Mouse (Mus musculus) splenic B cell, adult 2 months (primary cell): Measurements from ENCODE around the gene Cd68.
"Not testable (repeated sequence)": the region's sequence is repeated elsewhere in the genome, so short reads cannot be mapped to it uniquely, and the experiment has no call there.

Experiments used
- DNase-seq: peaks from one replicate; pipeline ENCODE4 v3.0.0-alpha.2; 2011; ENCODE audit warnings: low read depth, low spot score
- H3K27me3 ChIP-seq: 2 replicates; pipeline ENCODE4 v1.6.1; 2012; ENCODE audit warnings: mild to moderate bottlenecking, low read length, moderate library complexity, mixed read lengths; ENCODE audit not compliant: control insufficient read depth, poor library complexity, insufficient read depth, severe bottlenecking
- H3K36me3 ChIP-seq: 2 replicates; pipeline ENCODE4 v1.6.1; 2012; ENCODE audit warnings: mild to moderate bottlenecking, low read length, moderate library complexity, mixed read lengths; ENCODE audit not compliant: control insufficient read depth, poor library complexity, insufficient read depth, severe bottlenecking

Cd68 gene

GRCm38 (mm10) chr11:69703381-69703780 is 37.4 kb upstream of the Cd68 start:
- not testable (repeated sequence) for H3K27me3 ChIP-seq, DNase-seq, H3K36me3 ChIP-seq

- H3K36me3 ChIP-seq, H3K27me3 ChIP-seq, DNase-seq: not testable (repeated sequence)
Measured at GRCm38 (mm10) chr11:69702886-69703285, 36.9 kb upstream of the Cd68 start.

GRCm38 (mm10) chr11:69699595-69699994 is 33.6 kb upstream of the Cd68 start:
- no peak for DNase-seq
- H3K27me3 ChIP-seq, result no peaks in the 10 kb centered on the region
- no peaks in the 10 kb centered on the region for H3K36me3 ChIP-seq

GRCm38 (mm10) chr11:69698574-69698973 is 32.6 kb upstream of the Cd68 start:
- Histone ChIP-seq H3K36me3 (no peaks in the 10 kb centered on the region), H3K27me3 (no peaks in the 10 kb centered on the region)
- DNase-seq, result no peak

GRCm38 (mm10) chr11:69697396-69697795 is 31.4 kb upstream of the Cd68 start:
- Histone ChIP-seq H3K36me3 (no peaks in the 10 kb centered on the region), H3K27me3 (no peaks in the 10 kb centered on the region)
- DNase-seq, result no peak

GRCm38 (mm10) chr11:69695361-69696181 is 29.6 kb upstream of the Cd68 start, which contains the start of the genes Tnfsf12 and Tnfsfm13:
TSS of gene Tnfsf12 (minus strand) at chr11:69695849.
TSS of gene Tnfsfm13 (minus strand) at chr11:69696098.
- no peaks in the 10 kb centered on the region for H3K36me3 ChIP-seq
- no peak for DNase-seq
- no peaks in the 10 kb centered on the region for H3K27me3 ChIP-seq

GRCm38 (mm10) chr11:69695046-69695360 is 29.1 kb upstream of the Cd68 start:
- Histone ChIP-seq H3K36me3 (no peaks in the 10 kb centered on the region), H3K27me3 (no peaks in the 10 kb centered on the region)
- no peak for DNase-seq

- H3K27me3 ChIP-seq, result no peaks in the 10 kb centered on the region
- no peaks in the 10 kb centered on the region for H3K36me3 ChIP-seq
- no peak for DNase-seq
Measured at GRCm38 (mm10) chr11:69693421-69693965, 27.5 kb upstream of the Cd68 start.

- Histone ChIP-seq H3K27me3 (no peaks in the 10 kb centered on the region), H3K36me3 (no peaks in the 10 kb centered on the region)
- no peak for DNase-seq
Measured at GRCm38 (mm10) chr11:69692863-69693262, 26.9 kb upstream of the Cd68 start.

GRCm38 (mm10) chr11:69692196-69692811 is 26.4 kb upstream of the Cd68 start:
- no peaks in the 10 kb centered on the region for H3K27me3 ChIP-seq
- H3K36me3 ChIP-seq, result no peaks in the 10 kb centered on the region
- DNase-seq, result no peak

GRCm38 (mm10) chr11:69689891-69690290 is 23.9 kb upstream of the Cd68 start:
- DNase-seq, result no peak
- H3K36me3 ChIP-seq, result no peaks in the 10 kb centered on the region
- H3K27me3 ChIP-seq, result no peaks in the 10 kb centered on the region

- Histone ChIP-seq H3K36me3 (no peaks in the 10 kb centered on the region), H3K27me3 (no peaks in the 10 kb centered on the region)
- DNase-seq, result no peak
Measured at GRCm38 (mm10) chr11:69687061-69687460, 21.1 kb upstream of the Cd68 start.

- Histone ChIP-seq H3K36me3 (no peaks in the 10 kb centered on the region), H3K27me3 (no peaks in the 10 kb centered on the region)
- DNase-seq, result no peak
Measured at GRCm38 (mm10) chr11:69686377-69686776, 20.4 kb upstream of the Cd68 start.

GRCm38 (mm10) chr11:69685526-69686148 is 19.7 kb upstream of the Cd68 start, which contains the start of gene Tnfsf13:
TSS of gene Tnfsf13 (minus strand) at chr11:69685784.
- DNase-seq, result no peak
- H3K27me3 ChIP-seq, result no peaks in the 10 kb centered on the region
- no peaks in the 10 kb centered on the region for H3K36me3 ChIP-seq

GRCm38 (mm10) chr11:69684936-69685335 is 19.0 kb upstream of the Cd68 start:
- Histone ChIP-seq H3K36me3 (no peaks in the 10 kb centered on the region; the same call in 1 of the 2 replicates), H3K27me3 (no peaks in the 10 kb centered on the region)
- no peak for DNase-seq
